Mouse (Mus musculus) adrenal gland, adult 10 weeks (tissue): Measurements from ENCODE around the gene Alg12. TPM values are rescaled to one million over a fixed set of nuclear protein-coding genes. Genes with fewer than 3 reads are reported as not detected.

ENCODE experiments used
- polyA plus RNA-seq: library from polyadenylated mRNA; stranded (reverse); fragments of 350-450 nt; fragmentation: Illumina TruSeq; extraction: RNeasy Lipid Tissue Mini Kit (QIAGEN cat#74804); gene quantifications from one replicate; pipeline ENCODE4 v1.2.3, GENCODE M21; 2014; ENCODE audit warnings: low read depth, low replicate concordance

Alg12 gene
- polyA plus RNA-seq: 4.4 TPM

DNA sequence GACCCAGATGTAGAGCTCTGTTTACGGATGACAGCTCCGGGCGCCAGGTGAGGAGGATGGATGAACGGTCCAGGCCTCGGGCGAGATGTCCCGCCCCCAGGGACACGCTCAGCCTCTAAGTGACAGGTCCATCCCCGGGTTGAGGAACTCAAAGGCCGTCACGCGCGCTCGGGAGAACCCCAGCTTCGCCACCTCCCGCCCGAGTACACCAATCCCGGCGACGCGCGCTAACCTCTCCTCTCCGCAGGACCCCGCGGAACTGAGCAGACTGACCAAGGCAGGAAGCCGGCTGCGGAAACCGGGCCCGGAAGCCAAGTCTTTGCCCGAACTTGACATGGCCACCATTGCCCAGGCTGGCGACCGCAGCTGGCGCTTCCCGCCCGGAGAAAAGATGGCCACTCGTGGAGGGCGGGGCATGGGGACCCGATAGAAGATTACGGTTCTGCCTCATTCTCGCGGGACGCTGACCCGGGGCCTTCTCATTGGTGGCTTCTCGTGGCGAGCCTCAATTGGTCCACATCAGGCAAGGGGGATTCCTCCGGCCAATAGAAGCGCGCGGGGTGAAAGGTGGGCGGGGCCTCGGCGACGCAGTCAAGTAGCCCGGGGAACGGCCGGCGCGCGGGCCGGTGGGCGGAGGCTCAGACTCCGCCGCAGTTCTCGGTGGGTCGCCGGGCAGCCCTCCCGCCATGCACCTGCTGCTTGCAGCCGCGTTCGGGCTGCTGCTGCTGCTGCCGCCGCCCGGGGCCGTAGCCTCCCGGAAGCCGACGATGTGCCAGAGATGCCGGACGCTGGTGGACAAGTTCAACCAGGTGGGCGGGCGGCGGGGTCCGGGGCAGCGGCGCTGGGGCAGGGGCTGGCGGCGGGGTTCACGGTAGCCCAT, at the start of gene Alg12, which contains the start of gene Creld2:
Gene Alg12, minus strand, starts transcription at position 293 of the 880 bp plus-strand sequence.
Gene Creld2, plus strand, starts transcription at position 621 of the 880 bp plus-strand sequence.

DNA sequence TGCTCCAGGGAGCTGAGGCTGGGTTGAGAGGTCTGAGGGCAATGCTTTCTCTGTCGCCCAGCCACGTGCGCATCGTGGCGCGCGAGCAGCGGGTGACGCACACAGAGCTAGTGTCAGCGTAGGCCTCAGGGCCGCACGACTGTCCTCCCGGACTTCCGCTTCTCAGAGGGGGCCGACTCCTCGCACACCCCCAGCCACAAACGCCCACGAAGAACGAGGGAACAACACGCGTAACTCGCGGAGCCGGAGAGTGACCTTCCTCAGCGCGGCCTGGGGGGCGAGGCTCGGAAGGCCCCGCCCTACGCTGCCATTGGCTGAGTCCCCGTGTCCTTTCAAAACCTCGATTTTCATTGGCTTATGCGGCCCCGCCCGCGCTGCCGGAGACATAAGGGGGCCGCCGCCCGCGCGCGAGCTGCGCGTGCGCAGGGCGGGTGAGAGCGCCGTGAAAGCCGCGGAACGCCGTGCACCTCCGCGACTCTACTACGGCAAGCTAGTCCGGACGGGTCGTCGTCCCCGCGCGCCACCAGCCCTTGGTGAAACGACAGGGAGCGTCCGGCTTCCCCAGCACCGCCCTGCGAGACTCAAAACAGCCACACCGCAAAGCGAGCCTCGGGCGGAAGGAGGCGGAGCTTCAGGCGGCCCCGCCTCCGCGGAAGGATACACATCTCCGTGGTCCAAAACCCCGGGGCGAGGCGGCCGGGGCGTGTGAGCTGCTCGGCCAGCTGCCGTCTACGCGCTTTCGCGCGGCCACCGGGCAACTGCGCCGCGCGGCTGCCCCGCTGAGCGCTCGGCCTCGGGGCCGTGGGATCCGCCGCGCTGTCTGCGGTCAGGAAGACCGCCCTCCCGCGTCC, 42.9 kb upstream of the Alg12 start, which contains the start of gene Pim3:
Gene Pim3, plus strand, starts transcription at position 415 of the 851 bp plus-strand sequence.

Other genes with a start within 250 kb of the Alg12 start
- gene Zdhhc25, start 219.0 kb downstream of the Alg12 start, polyA plus RNA-seq: not detected
- gene Brd1, start 85.1 kb downstream of the Alg12 start, polyA plus RNA-seq: 22.7 TPM
- gene Zbed4, start 67.7 kb downstream of the Alg12 start, polyA plus RNA-seq: 11.8 TPM
- gene Creld2, start 328 bp upstream of the Alg12 start, polyA plus RNA-seq: 5.5 TPM
- gene Pim3, start 42.9 kb upstream of the Alg12 start, polyA plus RNA-seq: 3.5 TPM
- not detected for gene Ttll8, start 135.1 kb upstream of the Alg12 start, polyA plus RNA-seq
- not detected for gene Mlc1, start 159.7 kb upstream of the Alg12 start, polyA plus RNA-seq
- not detected for gene Mov10l1, start 163.6 kb upstream of the Alg12 start, polyA plus RNA-seq
- not detected for gene Panx2, start 240.4 kb upstream of the Alg12 start, polyA plus RNA-seq